Mouse (Mus musculus) limb, embryonic 10.5 days (tissue): Measurements from ENCODE around the gene Fgfr2. TPM values are rescaled to one million over a fixed set of nuclear protein-coding genes. Genes with fewer than 3 reads are reported as not detected.
A peak's percentile ranks its signal among the peaks of the same experiment; 100 is the strongest.

ENCODE experiments used
- DNase-seq: peaks from one replicate; pipeline ENCODE4 v3.0.0-alpha.2; 2017; ENCODE audit warnings: low spot score
- H3K27ac ChIP-seq: fragments of 300-500 bp; sonication (generic); 2 replicates; pipeline ENCODE4 v1.5.1; 2016; ENCODE audit warnings: mild to moderate bottlenecking
- H3K27me3 ChIP-seq: fragments of 300-500 bp; sonication (generic); 2 replicates; pipeline ENCODE4 v1.6.1; 2016; ENCODE audit warnings: low read depth, mild to moderate bottlenecking; ENCODE audit not compliant: poor library complexity, severe bottlenecking
- H3K36me3 ChIP-seq: fragments of 300-500 bp; sonication (generic); 2 replicates; pipeline ENCODE4 v1.6.1; 2016; ENCODE audit warnings: mild to moderate bottlenecking, moderate library complexity
- H3K4me1 ChIP-seq: fragments of 300-500 bp; sonication (generic); 2 replicates; pipeline ENCODE4 v1.6.1; 2016
- H3K4me3 ChIP-seq: fragments of 300-500 bp; sonication (generic); 2 replicates; pipeline ENCODE4 v1.5.1; 2016; ENCODE audit warnings: mild to moderate bottlenecking, moderate library complexity
- H3K9me3 ChIP-seq: fragments of 300-500 bp; sonication (generic); replicated peaks from 2 replicates; pipeline ENCODE4 v1.6.1; 2016; ENCODE audit warnings: mild to moderate bottlenecking
- WGBS: fragments of 180-500 bp; shearing (Covaris S2); methylation state at CpG from one replicate; pipeline ENCODE4 v1.1.7; 2016; 5-methylcytosine and 5-hydroxymethylcytosine counted together
- polyA plus RNA-seq: library from polyadenylated mRNA; unstranded; fragments of >200 nt; fragmentation: Nextera tagmentation; extraction: Ambion mirVana; gene quantifications from 2 replicates; pipeline ENCODE4 v1.2.1, GENCODE M21; 2016

The Fgfr2 gene
- polyA plus RNA-seq, 1 experiment from 2014 or later = 64.4 TPM

DNA sequence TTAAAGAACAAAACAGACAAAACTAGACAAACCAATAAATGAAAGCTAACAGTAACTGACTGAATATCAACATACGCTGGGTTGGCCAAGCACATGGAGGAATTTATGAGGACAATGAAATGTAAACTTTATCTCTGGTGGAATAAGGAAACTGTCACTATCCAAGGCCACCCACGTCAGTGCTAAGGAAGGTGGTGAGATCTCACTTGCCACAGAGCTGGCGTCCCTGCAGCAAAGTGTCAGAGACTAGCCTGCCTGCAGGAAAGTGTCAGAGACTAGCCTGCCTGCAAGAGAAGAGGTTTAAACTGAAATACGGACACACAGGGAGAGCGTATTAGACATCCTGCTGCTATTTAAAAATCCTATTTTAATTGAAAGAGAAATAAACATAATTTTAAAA, 536.0 kb downstream of the Fgfr2 start:
- Histone ChIP-seq H3K4me3 (no peak overlapping the region), H3K27ac (no peak overlapping the region), H3K36me3 (no peaks in the 10 kb centered on the region), H3K9me3 (no peaks in the 10 kb centered on the region), H3K27me3 (0 out of 2 replicates have a peak, but pooled peaks cover 6% of the 10 kb centered on the region), H3K4me1 (no peaks in the 10 kb centered on the region)
- 62% methylated on average over 5 of the region's 5 CpGs for WGBS
- no peak for DNase-seq

DNA sequence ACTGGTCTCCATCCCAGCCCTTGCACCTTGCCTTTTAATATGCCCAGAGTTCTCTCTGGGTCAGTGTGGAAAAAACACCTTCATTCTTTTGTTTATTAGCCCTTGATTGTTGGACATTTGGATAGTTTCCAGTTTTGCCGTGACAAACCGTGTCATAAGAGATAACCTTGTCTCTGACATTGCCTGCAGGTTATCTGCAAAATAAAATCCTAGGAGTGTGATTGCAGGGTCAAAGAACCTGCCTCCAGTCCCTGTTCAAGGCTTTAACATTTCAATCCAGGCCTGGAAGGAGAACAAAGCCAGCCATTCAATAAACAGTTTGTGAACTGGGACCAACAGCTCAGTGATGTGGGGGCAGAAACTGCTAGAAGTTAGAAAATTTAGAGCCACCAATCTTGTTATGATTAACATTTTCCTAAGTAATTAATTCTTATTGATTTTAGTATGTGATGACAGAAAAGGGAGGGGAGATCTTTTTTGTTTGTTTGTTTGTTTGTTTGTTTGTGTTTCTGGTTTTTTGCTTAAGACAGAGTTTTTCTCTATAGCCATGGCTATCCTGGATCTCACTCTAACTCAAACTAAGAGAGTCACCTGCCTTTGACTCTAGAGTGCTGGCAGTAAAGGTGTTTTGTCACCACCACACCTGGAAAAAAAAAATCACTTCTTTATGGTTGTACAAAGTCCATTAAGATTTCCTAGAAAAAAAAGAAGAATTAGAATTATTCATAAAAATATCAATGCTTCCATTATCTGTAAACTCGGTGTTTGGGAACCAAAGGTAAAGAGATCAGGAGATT, 537.3 kb downstream of the Fgfr2 start:
- H3K27ac ChIP-seq = no peak overlapping the region
- 0 out of 2 replicates have a peak, but pooled peaks cover under 1% of the 10 kb centered on the region for H3K27me3 ChIP-seq
- H3K36me3 ChIP-seq = no peaks in the 10 kb centered on the region
- H3K9me3 ChIP-seq = no peaks in the 10 kb centered on the region
- H3K4me3 ChIP-seq = no peak overlapping the region
- DNase-seq = no peak
- WGBS = 77% methylated on average over 3 of the region's 3 CpGs
- no peaks in the 10 kb centered on the region for H3K4me1 ChIP-seq

- DNase-seq = no peak
- Histone ChIP-seq H3K27me3 (peaks cover 21% of the 10 kb centered on the region), H3K4me1 (peaks cover 4% of the 10 kb centered on the region), H3K4me3 (no peak overlapping the region), H3K27ac (no peak overlapping the region), H3K9me3 (no peaks in the 10 kb centered on the region), H3K36me3 (no peaks in the 10 kb centered on the region)
- WGBS = 94% methylated on average over 2 of the region's 2 CpGs
Measured at GRCm38 (mm10) chr7:132581441-132581840, 541.7 kb downstream of the Fgfr2 start.

- Histone ChIP-seq H3K27me3 (peaks cover 21% of the 10 kb centered on the region), H3K27ac (no peak overlapping the region), H3K4me1 (peaks cover 8% of the 10 kb centered on the region), H3K9me3 (no peaks in the 10 kb centered on the region), H3K4me3 (no peak overlapping the region), H3K36me3 (no peaks in the 10 kb centered on the region)
- WGBS = 80% methylated on average over 6 of the region's 6 CpGs
- DNase-seq = no peak
Measured at GRCm38 (mm10) chr7:132580511-132580910, 542.6 kb downstream of the Fgfr2 start.

DNA sequence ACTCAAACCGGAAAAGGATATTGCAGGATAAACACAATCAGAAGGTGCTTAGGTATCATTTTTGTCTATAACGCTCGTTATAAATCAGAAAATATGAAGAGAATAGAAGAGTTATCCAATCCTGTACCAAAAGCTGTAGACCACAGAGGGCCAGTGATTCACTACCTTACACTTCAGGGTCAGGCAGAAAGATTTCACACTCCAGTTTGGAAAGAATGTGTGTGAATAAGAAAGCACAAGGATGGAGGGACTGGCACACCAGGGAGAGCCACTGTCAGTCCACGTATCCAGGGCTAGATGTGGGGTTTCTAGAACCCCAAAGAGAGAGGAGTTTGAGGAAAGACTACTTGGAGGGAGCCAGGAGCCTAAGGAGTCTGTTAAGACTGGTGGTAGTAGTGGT, 546.3 kb downstream of the Fgfr2 start:
- Histone ChIP-seq H3K27ac (peak overlapping the region; percentile 95; the same call in 1 of the 2 replicates), H3K4me3 (peak overlapping the region; percentile 84)
- 61% methylated on average over 4 of the region's 4 CpGs for WGBS

DNA sequence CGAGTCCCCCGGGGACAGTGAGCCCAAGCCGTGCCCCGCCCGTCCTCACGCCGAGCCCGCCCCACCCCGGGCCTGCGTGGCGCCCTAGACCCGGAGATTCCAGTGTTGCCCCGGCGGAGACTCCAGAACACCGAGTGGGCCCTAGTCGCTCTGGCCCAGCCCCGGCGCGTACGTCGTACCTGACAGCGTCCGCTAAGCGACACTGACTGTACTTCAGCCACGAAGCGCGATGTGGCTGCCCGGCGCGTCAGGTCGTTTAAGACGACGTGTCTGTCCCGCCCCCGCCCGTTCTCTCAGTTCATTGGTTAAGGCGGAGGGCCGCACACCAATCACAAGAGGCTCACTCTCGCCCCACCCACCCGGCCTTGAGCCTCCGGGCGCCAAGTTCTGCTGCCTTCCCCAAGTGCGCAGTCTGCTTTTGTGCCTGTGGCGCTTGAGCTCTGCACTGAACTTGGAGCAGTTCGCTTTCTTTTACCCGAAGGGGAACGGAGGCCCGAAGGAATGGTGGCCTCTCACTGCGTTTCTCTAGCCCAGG, 547.0 kb downstream of the Fgfr2 start, which contains the start of gene Oat:
Gene Oat (minus strand): TSS at position 283 of the 535 bp plus-strand sequence.
- Histone ChIP-seq H3K4me1 (peaks cover 21% of the 10 kb centered on the region), H3K27me3 (peaks cover 21% of the 10 kb centered on the region), H3K27ac (peak within 1 kb of the TSS; percentile 95), H3K9me3 (no peaks in the 10 kb centered on the region), H3K4me3 (peak within 1 kb of the TSS; percentile 84), H3K36me3 (no peaks in the 10 kb centered on the region)
- under 1% methylated on average over 49 of the region's 49 CpGs for WGBS
- DNase-seq = peak; percentile 96

More for the DNA sequence above, 546.3 kb downstream of the Fgfr2 start:
- DNase-seq = no peak
- Histone ChIP-seq H3K9me3 (no peaks in the 10 kb centered on the region), H3K4me1 (peaks cover 21% of the 10 kb centered on the region), H3K27me3 (peaks cover 21% of the 10 kb centered on the region), H3K36me3 (no peaks in the 10 kb centered on the region)

GRCm38 (mm10) chr7:132575623-132576022, 547.5 kb downstream of the Fgfr2 start:
- DNase-seq = peak; percentile 85
- H3K4me1 ChIP-seq = peaks cover 21% of the 10 kb centered on the region
- no peaks in the 10 kb centered on the region for H3K9me3 ChIP-seq
- H3K36me3 ChIP-seq = no peaks in the 10 kb centered on the region
- WGBS = 0% methylated on average over 13 of the region's 13 CpGs
- H3K27ac ChIP-seq = peak overlapping the region; percentile 95
- peaks cover 18% of the 10 kb centered on the region for H3K27me3 ChIP-seq
- peak overlapping the region; percentile 84 for H3K4me3 ChIP-seq

DNA sequence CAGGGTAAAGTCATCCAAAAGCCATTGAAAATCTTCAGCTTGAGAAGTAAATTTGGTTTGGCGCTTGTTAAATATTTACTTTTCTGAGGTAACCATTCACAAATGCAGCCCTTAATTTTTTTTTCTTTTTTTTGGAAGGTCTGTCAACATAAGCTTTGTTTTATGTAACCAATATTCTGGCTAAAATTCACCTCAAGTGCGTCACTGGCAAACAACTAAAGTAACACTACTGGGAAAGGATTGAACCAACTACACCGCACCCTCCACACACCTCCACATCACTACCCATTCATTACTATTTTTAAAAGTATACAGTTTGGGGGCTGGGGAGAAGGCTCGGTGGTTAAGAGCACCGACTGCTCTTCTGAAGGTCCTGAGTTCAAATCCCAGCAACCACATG, 548.5 kb downstream of the Fgfr2 start:
- DNase-seq = no peak
- Histone ChIP-seq H3K4me1 (peaks cover 21% of the 10 kb centered on the region), H3K9me3 (no peaks in the 10 kb centered on the region), H3K4me3 (no peak overlapping the region), H3K27me3 (peaks cover 15% of the 10 kb centered on the region), H3K36me3 (peaks cover 7% of the 10 kb centered on the region), H3K27ac (no peak overlapping the region)
- 93% methylated on average over 5 of the region's 5 CpGs for WGBS

GRCm38 (mm10) chr7:132573205-132573604, 549.9 kb downstream of the Fgfr2 start:
- H3K36me3 ChIP-seq = peaks cover 21% of the 10 kb centered on the region
- no peaks in the 10 kb centered on the region for H3K9me3 ChIP-seq
- peaks cover 10% of the 10 kb centered on the region for H3K27me3 ChIP-seq
- H3K4me1 ChIP-seq = peaks cover 21% of the 10 kb centered on the region
- 86% methylated on average over 6 of the region's 6 CpGs for WGBS
- no peak overlapping the region for H3K27ac ChIP-seq
- H3K4me3 ChIP-seq = no peak overlapping the region
- DNase-seq = no peak

GRCm38 (mm10) chr7:132572738-132573137, 550.4 kb downstream of the Fgfr2 start:
- Histone ChIP-seq H3K4me1 (peaks cover 21% of the 10 kb centered on the region), H3K27ac (no peak overlapping the region), H3K9me3 (no peaks in the 10 kb centered on the region), H3K36me3 (peaks cover 26% of the 10 kb centered on the region), H3K27me3 (peaks cover 8% of the 10 kb centered on the region), H3K4me3 (no peak overlapping the region)
- 85% methylated on average over 3 of the region's 3 CpGs for WGBS
- no peak for DNase-seq

DNA sequence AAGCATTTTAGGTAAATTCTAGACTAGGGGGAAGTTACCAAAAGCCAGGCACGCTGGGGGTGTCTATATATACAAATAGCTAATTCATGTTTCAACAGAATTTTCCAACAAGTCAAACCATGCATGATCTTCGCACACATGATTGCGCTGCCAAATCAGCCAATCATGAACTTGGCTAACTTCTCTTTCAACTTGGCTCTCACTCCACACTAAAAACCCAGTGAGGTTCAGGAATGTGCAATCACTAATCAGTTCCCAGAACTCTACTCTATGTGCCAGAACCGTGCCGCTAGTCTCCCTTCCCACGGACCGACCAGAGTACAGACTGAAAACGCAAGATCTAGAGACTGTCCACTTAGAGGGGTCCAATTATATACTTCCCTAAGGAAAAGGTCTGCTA, 551.7 kb downstream of the Fgfr2 start:
- DNase-seq = no peak
- no peaks in the 10 kb centered on the region for H3K9me3 ChIP-seq
- H3K27ac ChIP-seq = no peak overlapping the region
- no peaks in the 10 kb centered on the region for H3K27me3 ChIP-seq
- H3K36me3 ChIP-seq = peaks cover 35% of the 10 kb centered on the region
- peaks cover 17% of the 10 kb centered on the region for H3K4me1 ChIP-seq
- WGBS = 90% methylated on average over 8 of the region's 8 CpGs
- H3K4me3 ChIP-seq = no peak overlapping the region

DNA sequence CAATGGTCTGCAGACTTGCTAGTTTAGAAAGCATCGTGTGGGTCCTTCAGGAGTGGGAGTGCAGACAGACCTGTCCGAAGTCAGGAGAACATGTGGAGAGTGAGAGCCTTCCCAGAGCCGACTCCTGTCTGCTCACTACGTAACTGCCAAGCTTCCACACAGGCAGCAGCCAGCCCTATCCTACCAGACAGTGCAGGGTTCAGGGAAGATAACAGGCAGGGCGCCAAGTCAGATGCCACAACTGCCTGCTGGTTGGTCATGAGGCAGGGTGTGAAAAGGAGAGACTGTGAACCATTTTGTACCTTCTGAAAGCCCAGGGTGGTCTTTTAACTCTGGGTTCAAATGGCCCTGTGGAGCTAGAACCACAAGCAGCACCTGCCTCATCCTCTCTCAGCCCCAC, 553.1 kb downstream of the Fgfr2 start:
- no peak for DNase-seq
- H3K27me3 ChIP-seq = no peaks in the 10 kb centered on the region
- no peak overlapping the region for H3K27ac ChIP-seq
- H3K36me3 ChIP-seq = peaks cover 43% of the 10 kb centered on the region
- no peak overlapping the region for H3K4me3 ChIP-seq
- H3K4me1 ChIP-seq = 0 out of 2 replicates have a peak, but pooled peaks cover 9% of the 10 kb centered on the region
- 85% methylated on average over 5 of the region's 5 CpGs for WGBS
- H3K9me3 ChIP-seq = no peaks in the 10 kb centered on the region

- no peak overlapping the region for H3K27ac ChIP-seq
- DNase-seq = no peak
- H3K4me3 ChIP-seq = no peak overlapping the region
- no peaks in the 10 kb centered on the region for H3K27me3 ChIP-seq
- WGBS = 96% methylated on average over 6 of the region's 6 CpGs
- H3K36me3 ChIP-seq = peaks cover 56% of the 10 kb centered on the region
- H3K4me1 ChIP-seq = 0 out of 2 replicates have a peak, but pooled peaks cover 5% of the 10 kb centered on the region
- H3K9me3 ChIP-seq = no peaks in the 10 kb centered on the region
Measured at GRCm38 (mm10) chr7:132568817-132569216, 554.3 kb downstream of the Fgfr2 start.
